26 mouse cellular contexts compared by ENCODE assay signal in genomic region chr16:35380048-35380447, GRCm38 (mm10). TPM values are rescaled to one million over a fixed set of nuclear protein-coding genes. Genes with fewer than 3 reads are reported as not detected.
DNase-seq lines count a peak whose midpoint lies in the region; ATAC-seq and TF ChIP-seq lines count a peak whose summit lies in the region.
"Had no signal": no experiment of that assay in that cellular context is flagged by ENCODE, and none has a peak within 500 bp of the region (broad histone marks: within the 10 kb centered on the region; RNA-seq: fewer than 3 reads in every experiment).

No protein-coding gene starts in this region.

- H3K27ac ChIP-seq in small intestine, adult 2 months (ENCODE audit: insufficient read depth, low read depth, low read length) = peak overlapping the region; percentile 77
- H3K27ac ChIP-seq: embryonic facial prominence, embryonic 12.5 days; embryonic facial prominence, embryonic 15.5 days; forebrain, embryonic 12.5 days; forebrain, embryonic 15.5 days; heart, embryonic 15.5 days; hindbrain, embryonic 10.5 days; hindbrain, embryonic 13.5 days; hindbrain, postnatal 0 days had no signal

- WGBS in small intestine, adult 2 months = 79% methylated on average over 9 of the region's 9 CpGs

- TF ChIP-seq CTCF in small intestine, adult 2 months (IDR thresholded peaks at IDR 0.05; ENCODE audit: extremely low read depth, insufficient read length, insufficient replicate concordance, low read depth, low read length) = no peak

- TF ChIP-seq POLR2A in small intestine, adult 2 months (IDR thresholded peaks at IDR 0.05; ENCODE audit: low read depth, low read length) = no peak

- no peaks in the 10 kb centered on the region for H3K36me3 ChIP-seq in small intestine, adult 2 months (ENCODE audit: control insufficient read depth, insufficient read depth, low read length)
- H3K36me3 ChIP-seq: embryonic facial prominence, embryonic 12.5 days; embryonic facial prominence, embryonic 15.5 days; forebrain, embryonic 12.5 days; forebrain, embryonic 15.5 days; heart, embryonic 12.5 days; heart, embryonic 15.5 days; hindbrain, embryonic 10.5 days; hindbrain, embryonic 13.5 days had no signal

- peak; percentile 65 for ATAC-seq in granulocyte monocyte progenitor cell, adult 5-6 weeks (replicated peaks; ENCODE audit: poor library complexity, severe bottlenecking)
- no peak for ATAC-seq in megakaryocyte, adult 5-6 weeks (ENCODE audit: poor library complexity, severe bottlenecking)
- ATAC-seq: activated CD4-positive, CD25-positive, alpha-beta regulatory T cell, adult 4 months; forebrain, embryonic 15.5 days; hindbrain, postnatal 0 days; inflammation-experienced regulatory T-cells, adult 6 months had no signal

- H3K27me3 ChIP-seq in small intestine, adult 2 months (ENCODE audit: control insufficient read depth, insufficient read depth, low read length) = no peaks in the 10 kb centered on the region
- H3K27me3 ChIP-seq: embryonic facial prominence, embryonic 12.5 days; embryonic facial prominence, embryonic 15.5 days; forebrain, embryonic 12.5 days; forebrain, embryonic 15.5 days; heart, embryonic 12.5 days; heart, embryonic 15.5 days; hindbrain, embryonic 13.5 days had no signal

- H3K4me3 ChIP-seq in small intestine, adult 2 months (ENCODE audit: low read depth, low read length) = no peak overlapping the region
- H3K4me3 ChIP-seq: embryonic facial prominence, embryonic 12.5 days; embryonic facial prominence, embryonic 15.5 days; erythroblast, embryonic 14.5 days; forebrain, embryonic 12.5 days; forebrain, embryonic 15.5 days; heart, embryonic 12.5 days; heart, embryonic 15.5 days; hindbrain, embryonic 10.5 days; hindbrain, embryonic 13.5 days had no signal

- DNase-seq in 3134 (ENCODE audit: extremely low read depth, insufficient read length, low spot score) = peak; percentile 11
- DNase-seq in 416B (ENCODE audit: low read depth) = peak; percentile 60
- no peak for DNase-seq in gastrocnemius, adult 18-20 months (ENCODE audit: low spot score)
- DNase-seq: B cell, adult 2 months; cerebellum, adult 18-20 months; cerebellum, adult 9-10 months; cerebellum, postnatal 14 days; gastrocnemius, postnatal 10 days; heart, adult 18-20 months; heart, postnatal 10 days; heart, postnatal 36 days had no signal

- peaks cover 6% of the 10 kb centered on the region; the same call in 1 of the 2 replicates for H3K4me1 ChIP-seq in small intestine, adult 2 months (ENCODE audit: control insufficient read depth, insufficient read depth, insufficient read length, low read length)
- H3K4me1 ChIP-seq: embryonic facial prominence, embryonic 12.5 days; embryonic facial prominence, embryonic 15.5 days; forebrain, embryonic 12.5 days; forebrain, embryonic 15.5 days; heart, embryonic 12.5 days; heart, embryonic 15.5 days; hindbrain, embryonic 10.5 days; hindbrain, embryonic 13.5 days had no signal

RNA-seq across cellular contexts. Expression of gene Sec22a, which starts 16.3 kb away (rescaled TPM):
- 16.0 and 18.3 TPM in 2 replicates for total RNA-seq in granulocyte monocyte progenitor cell, adult 5-6 weeks (2014; fragmentation: Nextera tagmentation)
- total RNA-seq in granulocyte monocyte progenitor cell, adult 5-6 weeks (2017) = 9.7 and 10.7 TPM in 2 replicates
- polyA plus RNA-seq in small intestine, adult 2 months (2012; rRNA removed) = 2.6 and 7.0 TPM in 2 replicates
- total RNA-seq in megakaryocyte, adult 5-6 weeks (2015) = 5.2 and 10.6 TPM in 2 replicates
- total RNA-seq in megakaryocyte, adult 5-6 weeks (2017) = 6.1 and 7.8 TPM in 2 replicates
- total RNA-seq in gastrocnemius, adult 18-20 months (2021) = 1 to 10 TPM; 4.1 to 5.4 TPM
